Mouse (Mus musculus): ENCODE measurements at regions not wholly inside any gene's neighbourhood (a gene's known extent, or its start where the extent isn't known, plus 50 kb on each side); places are given as distances from the start of the nearest gene placed in this dataset.

- no peak for DNase-seq (ENCODE audit: low spot score)
Observed at GRCm38 (mm10) chr17:62546286-62546685, 334.8 kb downstream of the Efna5 start.

- no peak for DNase-seq (ENCODE audit: low spot score)
Observed at GRCm38 (mm10) chr17:62545330-62545729, 335.8 kb downstream of the Efna5 start.

GRCm38 (mm10) chr17:62543056-62543975, 337.8 kb downstream of the Efna5 start:
- no peak for DNase-seq (ENCODE audit: low spot score)

DNA sequence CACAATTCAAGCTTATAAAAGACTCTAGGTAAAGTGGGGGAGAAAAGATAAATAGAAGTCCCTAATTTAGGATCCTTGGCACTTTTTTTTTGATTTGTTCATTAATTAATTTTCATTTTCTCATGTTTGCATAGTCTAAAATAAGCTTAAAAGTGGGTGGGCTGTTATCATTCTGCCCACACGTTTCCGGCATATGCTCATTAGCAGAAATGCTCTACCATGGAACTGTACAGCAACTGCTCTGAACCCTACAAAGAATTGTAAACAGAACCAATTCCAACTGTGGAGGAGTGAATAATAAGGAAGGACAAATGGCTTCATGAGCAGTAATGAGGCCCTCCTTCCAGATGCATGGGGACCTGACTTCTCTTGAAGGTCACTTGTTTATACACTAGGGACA, 351.2 kb downstream of the Efna5 start:
- DNase-seq (ENCODE audit: low spot score) = no peak

- no peak for DNase-seq (ENCODE audit: low spot score)
Observed at GRCm38 (mm10) chr17:62527556-62527955, 353.6 kb downstream of the Efna5 start.

DNA sequence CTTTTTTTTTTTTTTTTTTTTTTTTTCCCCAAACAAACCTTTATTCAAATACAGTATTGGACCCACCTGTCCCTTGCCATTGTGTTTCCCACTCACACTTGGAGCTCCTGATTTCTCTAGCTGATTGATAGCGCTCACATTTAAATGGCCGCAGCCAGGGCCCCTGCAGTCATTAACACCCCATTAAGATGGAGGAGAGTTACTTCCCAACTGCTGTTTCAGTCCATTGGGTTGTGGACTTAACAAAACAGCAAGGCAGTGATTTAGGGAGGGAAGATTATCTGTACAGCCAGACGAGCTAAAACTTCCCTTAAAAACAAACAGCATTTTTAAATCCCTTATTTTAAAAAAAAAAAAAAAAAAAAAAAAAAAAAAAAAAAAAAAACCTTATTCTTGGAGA, 367.5 kb downstream of the Efna5 start:
- no peak for DNase-seq (ENCODE audit: low spot score)

- DNase-seq (ENCODE audit: low spot score) = no peak
Observed at GRCm38 (mm10) chr17:62510184-62510583, 370.9 kb downstream of the Efna5 start.

- DNase-seq (ENCODE audit: low spot score) = no peak
Observed at GRCm38 (mm10) chr17:62507766-62508485, 373.2 kb downstream of the Efna5 start.

GRCm38 (mm10) chr17:62504691-62505090, 376.4 kb downstream of the Efna5 start:
- no peak for DNase-seq (ENCODE audit: low spot score)

- DNase-seq (ENCODE audit: low spot score) = no peak
Observed at GRCm38 (mm10) chr17:62470739-62471138, 410.4 kb downstream of the Efna5 start.

DNA sequence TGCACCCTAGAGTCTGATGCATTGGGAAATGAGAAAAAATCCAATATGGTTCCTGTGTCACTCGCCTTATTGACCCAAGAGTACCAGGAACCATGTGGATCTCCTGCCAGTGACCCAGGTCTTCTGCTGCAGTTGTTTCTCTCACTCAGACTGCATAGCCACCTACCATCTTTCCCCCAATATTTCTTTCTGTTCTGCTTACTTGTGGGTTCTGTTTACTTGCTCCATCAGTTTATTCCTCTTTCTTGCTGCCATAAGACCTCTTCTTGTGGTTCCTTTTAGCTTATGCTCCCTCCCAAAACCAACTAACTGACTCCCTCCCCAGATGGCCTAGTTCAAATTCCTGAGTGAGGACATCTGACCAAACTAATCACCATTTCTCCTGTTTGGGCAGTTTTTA, 411.8 kb downstream of the Efna5 start:
- DNase-seq (ENCODE audit: low spot score) = no peak

DNA sequence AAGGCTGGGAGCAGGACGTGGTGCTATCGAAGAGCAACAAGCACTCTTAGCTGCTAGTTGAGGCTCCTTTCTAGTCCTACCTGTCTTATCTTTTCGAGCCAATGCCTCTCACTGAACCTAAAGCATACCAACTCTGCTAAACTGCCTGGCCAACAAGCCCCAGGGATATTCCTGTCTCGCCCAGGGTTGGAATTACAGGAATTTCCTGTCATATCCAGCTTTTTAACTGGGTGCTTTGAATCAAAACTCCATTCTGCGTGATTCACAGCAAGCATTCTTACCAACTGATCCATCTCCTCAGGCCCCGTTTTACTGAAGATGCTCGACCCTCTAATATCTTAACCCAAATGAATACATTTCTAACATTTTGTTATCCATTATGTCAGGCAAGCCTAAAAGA, 412.3 kb downstream of the Efna5 start:
- DNase-seq (ENCODE audit: low spot score) = no peak

GRCm38 (mm10) chr17:62467072-62467471, 414.0 kb downstream of the Efna5 start:
- no peak for DNase-seq (ENCODE audit: low spot score)

DNA sequence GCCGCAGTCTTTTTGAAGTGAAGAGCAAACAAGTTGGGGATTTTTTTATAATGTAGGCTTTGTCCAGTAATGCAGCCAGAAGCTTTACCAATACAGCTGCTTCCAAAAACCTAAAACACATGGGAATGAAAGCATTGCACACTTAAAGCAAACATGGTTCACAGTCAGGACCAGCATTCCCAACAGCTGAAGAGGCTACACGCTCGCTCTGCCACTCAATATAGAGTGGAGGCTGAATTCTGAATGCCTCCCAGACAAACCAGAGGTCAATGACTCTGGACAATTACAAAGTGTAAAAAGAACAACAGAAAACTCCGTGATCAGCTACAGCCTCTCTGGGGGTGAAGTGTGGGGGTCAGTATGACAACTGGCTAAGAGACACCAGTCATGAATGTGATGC, 416.1 kb downstream of the Efna5 start:
- DNase-seq (ENCODE audit: low spot score) = no peak

DNA sequence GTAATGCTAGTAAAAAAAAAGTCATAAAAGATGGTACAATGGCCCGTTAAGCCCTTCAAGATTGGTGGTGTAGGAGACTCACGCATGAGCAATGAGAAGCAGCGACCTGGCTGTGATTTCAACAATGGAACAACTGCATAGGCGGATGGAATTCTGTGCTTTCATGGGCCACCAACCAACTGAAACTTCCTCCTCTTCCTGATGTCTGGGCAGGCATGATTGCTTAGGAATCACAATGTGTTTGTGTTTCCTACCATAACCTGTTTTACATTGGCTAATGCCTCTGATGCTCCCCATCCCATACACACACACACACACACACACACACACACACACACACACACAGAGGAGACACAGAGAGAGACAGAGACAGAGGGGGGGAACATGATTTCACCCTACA, 416.9 kb downstream of the Efna5 start:
- DNase-seq (ENCODE audit: low spot score) = no peak

GRCm38 (mm10) chr17:62461304-62462245, 419.5 kb downstream of the Efna5 start:
- no peak for DNase-seq (ENCODE audit: low spot score)

DNA sequence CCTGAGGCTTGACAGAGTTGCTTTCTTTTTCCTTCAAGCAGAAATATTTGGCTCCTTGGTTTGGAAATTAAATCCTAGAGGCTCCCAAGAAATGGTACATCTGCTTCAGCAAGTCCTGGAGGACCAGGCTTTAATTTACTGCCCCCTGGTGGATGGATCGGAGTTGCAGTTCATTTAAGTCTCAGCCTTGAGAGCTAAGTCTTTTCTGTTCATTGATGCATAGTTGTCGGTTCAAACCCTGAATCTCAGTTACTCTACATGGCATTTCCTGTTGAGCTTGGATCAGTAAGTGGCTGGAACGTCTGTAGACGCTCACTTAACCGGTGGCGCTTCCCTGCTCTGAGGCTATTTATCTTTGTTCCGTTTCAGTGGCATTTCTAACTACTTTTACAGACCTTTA, 422.2 kb downstream of the Efna5 start:
- peak; percentile 83 for DNase-seq (ENCODE audit: low spot score)

DNA sequence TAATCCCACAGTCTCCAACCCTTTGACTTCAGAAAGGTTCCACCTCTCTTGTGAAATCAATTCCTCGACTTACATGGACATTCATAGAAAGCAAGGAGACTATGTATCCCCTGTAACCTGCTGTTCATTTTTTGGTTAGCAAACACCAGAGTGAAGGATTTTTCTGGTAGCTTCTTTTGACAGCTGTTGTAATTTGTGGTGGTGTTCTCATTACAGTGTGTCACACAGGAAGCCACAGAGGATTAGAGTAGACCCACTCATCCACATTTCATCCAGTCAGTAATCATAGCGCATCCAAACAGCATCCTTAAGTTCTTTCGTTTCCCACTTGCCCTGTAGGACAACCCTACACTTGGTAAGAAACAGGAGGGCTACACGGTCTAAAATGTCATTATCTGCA, 443.1 kb downstream of the Efna5 start:
- DNase-seq (ENCODE audit: low spot score) = no peak

GRCm38 (mm10) chr17:62436044-62436443, 445.1 kb downstream of the Efna5 start:
- DNase-seq (ENCODE audit: low spot score) = no peak

- no peak for DNase-seq (ENCODE audit: low spot score)
Observed at GRCm38 (mm10) chr17:62423476-62424385, 457.4 kb downstream of the Efna5 start.

GRCm38 (mm10) chr17:62417584-62417983, 463.5 kb downstream of the Efna5 start:
- DNase-seq (ENCODE audit: low spot score) = no peak
